ENCODE assay signal across 8 mouse cellular contexts in the genomic region with DNA sequence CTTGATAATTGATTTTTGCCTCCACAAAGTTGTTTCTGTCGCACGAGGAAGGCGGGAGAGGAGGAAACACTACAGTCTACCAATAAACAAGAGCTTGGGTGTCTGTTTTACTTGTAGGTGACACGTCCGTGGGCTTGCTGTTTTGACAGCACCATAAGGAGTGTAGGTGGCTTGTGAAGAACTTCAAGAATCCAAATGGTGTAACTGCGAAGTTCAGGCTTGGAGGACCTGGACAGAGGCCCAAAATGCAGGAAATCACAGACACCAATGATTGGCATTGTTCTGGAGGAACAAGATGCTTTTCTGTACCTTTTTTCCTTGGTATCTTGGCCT.
DNase-seq lines count a peak whose midpoint lies in the region; ATAC-seq and TF ChIP-seq lines count a peak whose summit lies in the region.

No protein-coding gene starts in this region.

- TF ChIP-seq CTCF in testis, adult 2 months (IDR thresholded peaks at IDR 0.05; ENCODE audit: control insufficient read depth, insufficient read depth, insufficient replicate concordance, low read depth, low read length) = no peak

- no peaks in the 10 kb centered on the region for H3K9me3 ChIP-seq in forebrain, embryonic 14.5 days (replicated peaks; ENCODE audit: control insufficient read depth, low read length)
- no peaks in the 10 kb centered on the region for H3K9me3 ChIP-seq in midbrain, embryonic 11.5 days (ENCODE audit: control insufficient read depth, low read length)

- TF ChIP-seq POLR2A in testis, adult 2 months (IDR thresholded peaks at IDR 0.05; ENCODE audit: control insufficient read depth, low read depth, low read length) = no peak

- no peaks in the 10 kb centered on the region for H3K27me3 ChIP-seq in testis, adult 2 months (ENCODE audit: control insufficient read depth, insufficient read depth, low read length)
- H3K27me3 ChIP-seq in forebrain, embryonic 14.5 days (replicated peaks; ENCODE audit: control insufficient read depth, insufficient read depth, low read length) = no peaks in the 10 kb centered on the region
- H3K27me3 ChIP-seq in midbrain, embryonic 11.5 days (ENCODE audit: control insufficient read depth, insufficient read depth, low read length) = no peaks in the 10 kb centered on the region

- peak overlapping the region; percentile 93 for H3K27ac ChIP-seq in testis, adult 2 months (ENCODE audit: control insufficient read depth, insufficient read depth, low read depth, low read length)
- 0 out of 2 replicates have a peak overlapping the region, but pooled peaks have one; percentile 14 for H3K27ac ChIP-seq in forebrain, embryonic 14.5 days (ENCODE audit: low read depth, low read length)
- H3K27ac ChIP-seq in midbrain, embryonic 11.5 days (ENCODE audit: low read depth, low read length) = no peak overlapping the region

- H3K9ac ChIP-seq in forebrain, embryonic 14.5 days (ENCODE audit: low read length) = peak overlapping the region; percentile 53
- peak overlapping the region; percentile 57 for H3K9ac ChIP-seq in midbrain, embryonic 11.5 days (ENCODE audit: low read length)

- ATAC-seq in forebrain, embryonic 14.5 days = 0 out of 2 replicates have a peak, but pooled peaks have one; percentile 8
- peak; percentile 30; the same call in 1 of the 2 replicates for ATAC-seq in midbrain, embryonic 11.5 days (ENCODE audit: low FRiP score)
- ATAC-seq in megakaryocyte progenitor cell, adult 5-6 weeks (replicated peaks; ENCODE audit: poor library complexity) = no peak; the same call in 1 of the 2 replicates

- no peaks in the 10 kb centered on the region for H3K36me3 ChIP-seq in testis, adult 2 months (ENCODE audit: control insufficient read depth, insufficient read depth, low read length)
- H3K36me3 ChIP-seq in forebrain, embryonic 14.5 days (ENCODE audit: control insufficient read depth, insufficient read depth, low read length) = no peaks in the 10 kb centered on the region
- no peaks in the 10 kb centered on the region for H3K36me3 ChIP-seq in midbrain, embryonic 11.5 days (ENCODE audit: control insufficient read depth, insufficient read depth, low read length)

- DNase-seq in testis, postnatal 10 days (ENCODE audit: low spot score) = no peak
- no peak for DNase-seq in forebrain, embryonic 14.5 days (ENCODE audit: low spot score)
- DNase-seq in layer of hippocampus, postnatal 36 days = peak; percentile 25 to 44
- DNase-seq in midbrain, embryonic 11.5 days (ENCODE audit: low spot score, missing footprints) = no peak
- DNase-seq in cerebellum, postnatal 25 days = no peak
- DNase-seq in adrenal gland, adult (ENCODE audit: inconsistent age in 2 of 2, low spot score in 1 of 2) = no peak

- H3K4me3 ChIP-seq in testis, adult 2 months (ENCODE audit: control insufficient read depth, low read depth, low read length) = peak overlapping the region; percentile 82
- H3K4me3 ChIP-seq in forebrain, embryonic 14.5 days (ENCODE audit: low read depth, low read length) = peak overlapping the region; percentile 32
- H3K4me3 ChIP-seq in midbrain, embryonic 11.5 days (ENCODE audit: low read depth, low read length) = peak overlapping the region; percentile 46

- peaks cover 5% of the 10 kb centered on the region; the same call in 1 of the 2 replicates for H3K4me1 ChIP-seq in testis, adult 2 months (ENCODE audit: control insufficient read depth, insufficient read depth, low read length)
- peaks cover 9% of the 10 kb centered on the region; the same call in 1 of the 2 replicates for H3K4me1 ChIP-seq in forebrain, embryonic 14.5 days (ENCODE audit: control insufficient read depth, insufficient read depth, low read length)
- peaks cover 8% of the 10 kb centered on the region for H3K4me1 ChIP-seq in midbrain, embryonic 11.5 days (ENCODE audit: control insufficient read depth, insufficient read depth, low read length)

- peak overlapping the region; percentile 70 for H3K4me2 ChIP-seq in forebrain, embryonic 14.5 days (ENCODE audit: low read length)
- H3K4me2 ChIP-seq in midbrain, embryonic 11.5 days = peak overlapping the region; percentile 69

- WGBS in forebrain, embryonic 14.5 days = 4% methylated on average over 6 of the region's 6 CpGs
- 7% methylated on average over 6 of the region's 6 CpGs for WGBS in midbrain, embryonic 11.5 days

Comparison
In these comparisons a context has a peak if more than half of its experiments do, and no peak if none do; other contexts are left out.
1. H3K4me3 ChIP-seq: peak in every context shown above with its lines; median percentile 82 in testis, adult 2 months; 46 in midbrain, embryonic 11.5 days; 32 in forebrain, embryonic 14.5 days.
2. DNase-seq: peak in layer of hippocampus, postnatal 36 days (2 of 2); none in testis, postnatal 10 days (single experiment), forebrain, embryonic 14.5 days (single experiment), midbrain, embryonic 11.5 days (single experiment), cerebellum, postnatal 25 days (0 of 2) and adrenal gland, adult (0 of 2).